Mouse (Mus musculus): ENCODE measurements around the gene Rbks. TPM values are rescaled to one million over a fixed set of nuclear protein-coding genes. Genes with fewer than 3 reads are reported as not detected.

Rbks gene
- total and polyA plus RNA-seq, 2 experiments from 2014 or later: 2.2 to 2.9 TPM

DNA sequence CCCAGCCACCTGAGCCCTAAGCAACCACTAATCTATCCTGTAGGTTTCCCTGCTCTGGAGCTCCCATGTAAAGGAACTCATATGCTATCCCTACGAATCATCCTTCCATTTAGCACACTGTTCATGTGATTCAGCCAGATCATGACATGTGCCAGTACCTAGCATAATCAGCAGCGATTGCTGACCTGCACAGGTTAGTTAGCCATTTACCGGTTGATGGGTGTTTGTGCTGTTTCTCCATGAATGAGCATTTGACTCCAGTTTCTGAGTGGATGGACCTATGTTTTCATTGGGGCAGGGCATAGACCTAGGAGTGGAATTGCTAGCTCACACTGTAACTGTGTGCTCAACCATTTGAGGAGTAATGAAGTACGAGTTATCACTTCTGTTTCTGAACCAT is 111.9 kb downstream of the Rbks start:
- no peak overlapping the region for H3K4me3 ChIP-seq (ENCODE audit: low read depth, low read length)
- no peak overlapping the region for H3K27ac ChIP-seq (ENCODE audit: low read depth, low read length)
- 93% methylated on average over 4 of the region's 4 CpGs for WGBS
- H3K9me3 ChIP-seq (ENCODE audit: low read length): no peaks in the 10 kb centered on the region
- no peaks in the 10 kb centered on the region for H3K27me3 ChIP-seq (ENCODE audit: insufficient read depth, low read length)
- H3K36me3 ChIP-seq (ENCODE audit: insufficient read depth, low read length): no peaks in the 10 kb centered on the region
- no peak for ATAC-seq (ENCODE audit: low FRiP score)
- no peak overlapping the region for H3K4me2 ChIP-seq (ENCODE audit: low read depth, low read length, poor library complexity, severe bottlenecking)
- H3K9ac ChIP-seq (replicated peaks; ENCODE audit: low read length, poor library complexity, severe bottlenecking): no peak overlapping the region
- no peak for DNase-seq (ENCODE audit: low spot score)
- no peaks in the 10 kb centered on the region for H3K4me1 ChIP-seq (ENCODE audit: insufficient read depth, low read length)
- no peak for TF ChIP-seq CTCF (IDR thresholded peaks at IDR 0.05)

DNA sequence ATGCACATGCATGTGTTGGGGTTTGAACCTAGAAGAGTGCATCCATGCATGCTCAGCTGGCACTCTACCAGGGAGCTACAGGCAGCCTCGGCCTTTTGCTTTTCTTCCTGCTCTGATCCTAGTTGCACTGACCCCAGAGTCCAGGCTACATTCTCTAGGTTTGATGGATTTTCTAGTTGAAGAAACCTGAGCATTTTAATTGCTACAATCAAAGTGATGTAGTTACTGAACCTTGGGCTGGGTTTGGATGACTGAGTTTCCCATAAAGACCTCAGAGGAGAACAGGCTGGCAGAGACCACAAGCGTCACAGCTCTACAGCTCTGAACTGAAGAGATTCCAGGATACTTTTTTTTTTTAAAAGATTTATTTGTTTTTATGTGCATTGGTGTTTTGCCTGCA is 114.2 kb downstream of the Rbks start:
- H3K9ac ChIP-seq (replicated peaks; ENCODE audit: low read length, poor library complexity, severe bottlenecking): no peak overlapping the region
- H3K4me3 ChIP-seq (ENCODE audit: low read depth, low read length): no peak overlapping the region
- WGBS: 82% methylated on average over 2 of the region's 2 CpGs
- no peak overlapping the region for H3K4me2 ChIP-seq (ENCODE audit: low read depth, low read length, poor library complexity, severe bottlenecking)
- H3K9me3 ChIP-seq (ENCODE audit: low read length): no peaks in the 10 kb centered on the region
- DNase-seq (ENCODE audit: low spot score) (no peak), ATAC-seq (ENCODE audit: low FRiP score) (no peak)
- no peak for TF ChIP-seq CTCF (IDR thresholded peaks at IDR 0.05)
- H3K27me3 ChIP-seq (ENCODE audit: insufficient read depth, low read length): no peaks in the 10 kb centered on the region
- no peaks in the 10 kb centered on the region for H3K4me1 ChIP-seq (ENCODE audit: insufficient read depth, low read length)
- no peaks in the 10 kb centered on the region for H3K36me3 ChIP-seq (ENCODE audit: insufficient read depth, low read length)
- H3K27ac ChIP-seq (ENCODE audit: low read depth, low read length): no peak overlapping the region

DNA sequence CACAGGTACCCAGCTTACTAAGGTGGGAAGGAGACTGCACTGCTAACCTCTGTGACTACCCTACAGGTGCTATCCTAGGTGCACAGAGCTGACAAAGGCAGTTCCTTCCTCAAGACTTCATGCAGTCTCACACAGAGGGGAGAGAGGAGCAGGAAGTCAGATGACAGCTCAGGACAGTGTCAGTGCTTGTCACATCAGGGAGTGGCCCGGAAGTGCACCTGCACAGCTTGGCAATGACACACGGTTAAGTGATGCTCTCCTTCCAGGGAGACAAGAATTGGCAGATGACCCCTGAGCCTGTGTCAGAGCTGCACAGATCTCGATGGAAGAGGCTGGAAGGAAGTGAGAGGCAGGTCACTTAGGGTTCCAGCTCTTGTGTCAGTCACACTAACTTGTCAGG is 115.5 kb downstream of the Rbks start:
- H3K9me3 ChIP-seq (ENCODE audit: low read length): no peaks in the 10 kb centered on the region
- H3K9ac ChIP-seq (replicated peaks; ENCODE audit: low read length, poor library complexity, severe bottlenecking): no peak overlapping the region
- ATAC-seq (ENCODE audit: low FRiP score): no peak

DNA sequence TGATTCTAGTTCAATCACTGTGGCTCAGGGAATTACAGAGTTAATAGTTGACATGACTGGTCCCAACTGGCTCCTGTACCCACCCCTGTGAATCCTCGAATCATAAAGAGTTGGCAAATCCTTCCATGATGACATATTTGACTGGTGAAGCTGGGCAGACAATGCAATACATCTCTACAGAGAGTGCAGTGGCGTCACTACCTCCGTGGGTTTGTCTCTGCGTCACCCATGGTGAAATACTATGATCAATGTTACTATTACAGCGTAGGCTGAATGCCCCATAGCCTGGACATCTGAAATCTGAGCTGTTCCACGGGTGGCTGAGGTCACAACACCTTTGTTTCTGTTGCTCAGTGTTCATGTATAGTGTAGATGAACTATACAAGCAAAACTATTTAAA is 116.2 kb downstream of the Rbks start:
- Histone ChIP-seq H3K36me3 (ENCODE audit: insufficient read depth, low read length) (no peaks in the 10 kb centered on the region), H3K9ac (replicated peaks; ENCODE audit: low read length, poor library complexity, severe bottlenecking) (no peak overlapping the region), H3K4me2 (ENCODE audit: low read depth, low read length, poor library complexity, severe bottlenecking) (no peak overlapping the region), H3K4me3 (ENCODE audit: low read depth, low read length) (no peak overlapping the region), H3K27ac (ENCODE audit: low read depth, low read length) (no peak overlapping the region), H3K4me1 (ENCODE audit: insufficient read depth, low read length) (no peaks in the 10 kb centered on the region), H3K9me3 (ENCODE audit: low read length) (no peaks in the 10 kb centered on the region), H3K27me3 (ENCODE audit: insufficient read depth, low read length) (no peaks in the 10 kb centered on the region)
- DNase-seq (ENCODE audit: low spot score): no peak
- WGBS: 84% methylated on average over 6 of the region's 6 CpGs
- TF ChIP-seq CTCF (IDR thresholded peaks at IDR 0.05): no peak
- ATAC-seq (ENCODE audit: low FRiP score): no peak

More for the DNA sequence above, 115.5 kb downstream of the Rbks start:
- no peak overlapping the region for H3K27ac ChIP-seq (ENCODE audit: low read depth, low read length)
- H3K4me3 ChIP-seq (ENCODE audit: low read depth, low read length): no peak overlapping the region
- no peak for TF ChIP-seq CTCF (IDR thresholded peaks at IDR 0.05)
- no peak overlapping the region for H3K4me2 ChIP-seq (ENCODE audit: low read depth, low read length, poor library complexity, severe bottlenecking)
- WGBS: 77% methylated on average over 3 of the region's 3 CpGs
- no peak for DNase-seq (ENCODE audit: low spot score)
- H3K27me3 ChIP-seq (ENCODE audit: insufficient read depth, low read length): no peaks in the 10 kb centered on the region
- no peaks in the 10 kb centered on the region for H3K4me1 ChIP-seq (ENCODE audit: insufficient read depth, low read length)
- H3K36me3 ChIP-seq (ENCODE audit: insufficient read depth, low read length): no peaks in the 10 kb centered on the region

DNA sequence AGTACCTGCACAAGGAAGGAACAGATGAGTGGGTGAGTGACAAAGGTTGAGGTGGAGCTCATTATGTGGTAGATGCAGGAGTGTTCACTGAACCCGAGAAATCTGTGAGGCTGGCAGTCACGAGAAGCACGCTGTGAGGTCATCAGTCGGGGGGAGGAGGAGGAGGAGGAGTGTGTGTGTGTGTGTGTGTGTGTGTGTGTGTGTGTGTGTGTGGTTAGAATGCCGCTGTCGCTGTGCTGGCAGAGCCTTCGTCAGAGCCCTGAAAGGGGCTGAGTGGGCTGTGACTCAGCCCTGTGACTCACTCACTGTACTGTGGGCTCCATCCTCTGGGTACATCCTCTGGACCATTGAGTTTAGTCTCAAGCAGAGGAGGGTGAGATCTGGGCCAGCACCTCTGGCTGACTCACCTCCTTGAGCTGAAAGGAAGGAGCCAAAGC is 120.9 kb downstream of the Rbks start:
- no peaks in the 10 kb centered on the region for H3K9me3 ChIP-seq (ENCODE audit: low read length)
- ATAC-seq (ENCODE audit: low FRiP score): no peak
- WGBS: 87% methylated on average over 7 of the region's 7 CpGs

More for the DNA sequence above, 120.9 kb downstream of the Rbks start:
- no peaks in the 10 kb centered on the region for H3K27me3 ChIP-seq (ENCODE audit: insufficient read depth, low read length)
- H3K9ac ChIP-seq (replicated peaks; ENCODE audit: low read length, poor library complexity, severe bottlenecking): no peak overlapping the region
- H3K36me3 ChIP-seq (ENCODE audit: insufficient read depth, low read length): no peaks in the 10 kb centered on the region
- no peak for TF ChIP-seq CTCF (IDR thresholded peaks at IDR 0.05)
- no peak overlapping the region for H3K27ac ChIP-seq (ENCODE audit: low read depth, low read length)
- H3K4me2 ChIP-seq (ENCODE audit: low read depth, low read length, poor library complexity, severe bottlenecking): no peak overlapping the region
- H3K4me3 ChIP-seq (ENCODE audit: low read depth, low read length): no peak overlapping the region
- DNase-seq (ENCODE audit: low spot score): no peak
- no peaks in the 10 kb centered on the region for H3K4me1 ChIP-seq (ENCODE audit: insufficient read depth, low read length)

Small RNA genes within 50 kb of the gene (microRNA-seq; reads per million reads assigned to microRNA genes)
- not detected for gene Mir3473e (ENCODE audit: borderline number of aligned reads)

Other genes with a start within 250 kb of the Rbks start
- gene Zfp512, start 245.2 kb downstream of the Rbks start, total RNA-seq (2014; rRNA removed): 74.6 and 99.9 TPM in 2 replicates
- gene Zfp512, start 245.2 kb downstream of the Rbks start, polyA plus RNA-seq (2015; fragmentation: Nextera tagmentation; extraction: Ambion mirVana): 93.6 and 94.2 TPM in 2 replicates
- gene 4930548H24Rik, start 211.9 kb downstream of the Rbks start, total RNA-seq (2014; rRNA removed): 0.28 TPM in 1 of 2 replicates, not detected in the other
- not detected in 2 replicates for gene 4930548H24Rik, start 211.9 kb downstream of the Rbks start, polyA plus RNA-seq (2015; fragmentation: Nextera tagmentation; extraction: Ambion mirVana)
- 35.2 and 37.3 TPM in 2 replicates for gene Gpn1, start 202.9 kb downstream of the Rbks start, total RNA-seq (2014; rRNA removed)
- 62.7 and 71.1 TPM in 2 replicates for gene Gpn1, start 202.9 kb downstream of the Rbks start, polyA plus RNA-seq (2015; fragmentation: Nextera tagmentation; extraction: Ambion mirVana)
- gene Slc4a1ap, start 170.6 kb downstream of the Rbks start, total RNA-seq (2014; rRNA removed): 36.8 and 39.6 TPM in 2 replicates
- 23.3 and 30.1 TPM in 2 replicates for gene Slc4a1ap, start 170.6 kb downstream of the Rbks start, polyA plus RNA-seq (2015; fragmentation: Nextera tagmentation; extraction: Ambion mirVana)
- gene Supt7l, start 169.8 kb downstream of the Rbks start, total RNA-seq (2014; rRNA removed): 25.3 and 25.7 TPM in 2 replicates
- 18.1 and 20.4 TPM in 2 replicates for gene Supt7l, start 169.8 kb downstream of the Rbks start, polyA plus RNA-seq (2015; fragmentation: Nextera tagmentation; extraction: Ambion mirVana)
- 79.9 and 114 TPM in 2 replicates for gene Mrpl33, start 100.7 kb downstream of the Rbks start, total RNA-seq (2014; rRNA removed)
- gene Mrpl33, start 100.7 kb downstream of the Rbks start, polyA plus RNA-seq (2015; fragmentation: Nextera tagmentation; extraction: Ambion mirVana): 283 and 291 TPM in 2 replicates
- gene Babam2, start 57 bp upstream of the Rbks start, total RNA-seq (2014; rRNA removed): 30.9 and 35.9 TPM in 2 replicates
- gene Babam2, start 57 bp upstream of the Rbks start, polyA plus RNA-seq (2015; fragmentation: Nextera tagmentation; extraction: Ambion mirVana): 58.9 and 66.1 TPM in 2 replicates